Mouse (Mus musculus) heart, embryonic 15.5 days (tissue): ENCODE data around the gene Bicdl1. TPM values are rescaled to one million over a fixed set of nuclear protein-coding genes. Genes with fewer than 3 reads are reported as not detected.

Experiments
- ATAC-seq: fragments of 200-750 bp; cut with Nextera tagmentation; replicated peaks from 2 replicates; pipeline ENCODE4 v1.8.0; 2017; ENCODE audit warnings: low read depth, moderate TSS enrichment; ENCODE audit not compliant: insufficient number of reproducible peaks, insufficient read depth, low FRiP score
- H3K27ac ChIP-seq: fragments of 300-500 bp; sonication (generic); 2 replicates; pipeline ENCODE4 v1.5.1; 2015; ENCODE audit warnings: mild to moderate bottlenecking, inconsistent platforms
- H3K27me3 ChIP-seq: fragments of 300-500 bp; sonication (generic); 2 replicates; pipeline ENCODE4 v1.6.1; 2015; ENCODE audit warnings: inconsistent platforms
- H3K36me3 ChIP-seq: fragments of 300-500 bp; sonication (generic); 2 replicates; pipeline ENCODE4 v1.6.1; 2015; ENCODE audit warnings: mild to moderate bottlenecking, inconsistent platforms
- H3K4me1 ChIP-seq: fragments of 300-500 bp; sonication (generic); replicated peaks from 2 replicates; pipeline ENCODE4 v1.6.1; 2015; ENCODE audit warnings: inconsistent platforms
- H3K4me2 ChIP-seq: fragments of 300-500 bp; sonication (generic); 2 replicates; pipeline ENCODE4 v1.6.1; 2015; ENCODE audit warnings: inconsistent platforms, mild to moderate bottlenecking, moderate library complexity
- H3K4me3 ChIP-seq: fragments of 300-500 bp; sonication (generic); 2 replicates; pipeline ENCODE4 v1.5.1; 2015; ENCODE audit warnings: mild to moderate bottlenecking, inconsistent platforms
- H3K9ac ChIP-seq: fragments of 300-500 bp; sonication (generic); 2 replicates; pipeline ENCODE4 v1.6.1; 2015; ENCODE audit warnings: mild to moderate bottlenecking, inconsistent platforms
- H3K9me3 ChIP-seq: fragments of 300-500 bp; sonication (generic); replicated peaks from 2 replicates; pipeline ENCODE4 v1.6.1; 2016; ENCODE audit warnings: inconsistent platforms
- WGBS: fragments of 180-500 bp; shearing (Covaris S2); methylation state at CpG from one replicate; pipeline ENCODE4 v1.1.7; 2015; ENCODE audit warnings: mixed read lengths; 5-methylcytosine and 5-hydroxymethylcytosine counted together
- polyA plus RNA-seq: library from polyadenylated mRNA; unstranded; fragments of >200 nt; fragmentation: Nextera tagmentation; extraction: Ambion mirVana; gene quantifications from 2 replicates; pipeline ENCODE4 v1.2.1, GENCODE M21; 2015

Gene Bicdl1
- polyA plus RNA-seq, 1 experiment from 2014 or later: 6.6 TPM

DNA sequence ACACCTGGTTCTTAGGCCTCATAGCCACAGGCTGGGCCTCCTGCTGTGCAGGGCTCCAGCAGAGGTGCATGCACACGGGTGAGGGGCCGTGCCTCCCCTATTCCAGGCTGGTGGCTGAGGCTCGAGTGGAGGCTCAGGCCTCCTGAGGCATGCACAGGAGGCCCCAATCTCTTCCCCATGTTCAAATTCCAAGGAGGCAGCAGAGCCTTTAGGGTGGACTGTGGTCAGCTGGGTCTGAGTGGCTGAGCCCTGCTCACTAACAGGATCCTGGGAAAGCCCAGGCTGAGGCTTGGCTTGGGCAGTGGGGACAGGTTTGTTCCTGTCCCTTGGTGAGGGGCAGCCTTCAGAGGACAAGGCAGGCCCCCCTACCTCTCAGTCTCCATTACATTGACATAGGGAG lies 82.5 kb downstream of the Bicdl1 start:
- H3K27ac ChIP-seq: no peak overlapping the region
- H3K4me2 ChIP-seq: no peak overlapping the region
- ATAC-seq: no peak
- no peaks in the 10 kb centered on the region for H3K27me3 ChIP-seq
- H3K36me3 ChIP-seq: peaks cover 38% of the 10 kb centered on the region
- H3K4me3 ChIP-seq: no peak overlapping the region
- peaks cover 8% of the 10 kb centered on the region for H3K4me1 ChIP-seq
- H3K9ac ChIP-seq: no peak overlapping the region
- H3K9me3 ChIP-seq: no peaks in the 10 kb centered on the region
- WGBS: 71% methylated on average over 3 of the region's 3 CpGs

GRCm38 (mm10) chr5:115644192-115644591 lies 87.2 kb downstream of the Bicdl1 start:
- WGBS: 88% methylated on average over 9 of the region's 9 CpGs
- H3K4me3 ChIP-seq: no peak overlapping the region
- peaks cover 7% of the 10 kb centered on the region; the same call in 1 of the 2 replicates for H3K4me1 ChIP-seq
- ATAC-seq: no peak
- no peak overlapping the region for H3K27ac ChIP-seq
- no peak overlapping the region for H3K4me2 ChIP-seq
- no peaks in the 10 kb centered on the region for H3K9me3 ChIP-seq
- H3K9ac ChIP-seq: no peak overlapping the region
- H3K36me3 ChIP-seq: peaks cover 65% of the 10 kb centered on the region
- H3K27me3 ChIP-seq: no peaks in the 10 kb centered on the region

DNA sequence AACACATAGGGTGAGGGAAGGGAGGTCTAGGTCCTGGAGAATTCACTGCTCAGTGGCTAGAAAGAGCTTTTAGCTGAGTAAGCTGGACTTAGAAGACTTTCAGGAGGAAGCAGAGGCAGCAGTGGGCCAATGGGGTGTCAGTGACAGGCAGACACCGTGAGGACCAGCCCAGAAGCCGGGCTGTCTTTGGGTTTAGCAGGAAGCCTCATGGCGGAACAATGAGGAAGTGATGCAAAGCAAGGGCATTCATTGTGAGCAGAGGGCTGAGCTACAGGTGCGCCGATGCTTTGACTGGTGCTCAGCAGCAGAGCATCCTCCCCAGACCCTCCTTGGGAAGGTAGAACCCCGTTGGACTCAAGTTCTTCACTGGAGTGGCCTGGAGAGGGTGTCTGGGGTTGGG lies 95.9 kb downstream of the Bicdl1 start:
- 67% methylated on average over 6 of the region's 6 CpGs for WGBS
- peaks cover 43% of the 10 kb centered on the region for H3K4me1 ChIP-seq
- H3K4me3 ChIP-seq: no peak overlapping the region
- no peak overlapping the region for H3K4me2 ChIP-seq
- no peaks in the 10 kb centered on the region for H3K9me3 ChIP-seq
- H3K27me3 ChIP-seq: no peaks in the 10 kb centered on the region
- no peak for ATAC-seq
- H3K27ac ChIP-seq: no peak overlapping the region
- no peak overlapping the region for H3K9ac ChIP-seq
- peaks cover 25% of the 10 kb centered on the region for H3K36me3 ChIP-seq

GRCm38 (mm10) chr5:115634046-115634445 lies 97.4 kb downstream of the Bicdl1 start:
- no peak overlapping the region for H3K9ac ChIP-seq
- H3K27me3 ChIP-seq: no peaks in the 10 kb centered on the region
- no peak overlapping the region; the same call in 1 of the 2 replicates for H3K4me2 ChIP-seq
- H3K9me3 ChIP-seq: no peaks in the 10 kb centered on the region
- H3K4me3 ChIP-seq: no peak overlapping the region
- 80% methylated on average over 8 of the region's 8 CpGs for WGBS
- peaks cover 43% of the 10 kb centered on the region for H3K4me1 ChIP-seq
- H3K27ac ChIP-seq: no peak overlapping the region
- peaks cover 11% of the 10 kb centered on the region for H3K36me3 ChIP-seq
- no peak for ATAC-seq

DNA sequence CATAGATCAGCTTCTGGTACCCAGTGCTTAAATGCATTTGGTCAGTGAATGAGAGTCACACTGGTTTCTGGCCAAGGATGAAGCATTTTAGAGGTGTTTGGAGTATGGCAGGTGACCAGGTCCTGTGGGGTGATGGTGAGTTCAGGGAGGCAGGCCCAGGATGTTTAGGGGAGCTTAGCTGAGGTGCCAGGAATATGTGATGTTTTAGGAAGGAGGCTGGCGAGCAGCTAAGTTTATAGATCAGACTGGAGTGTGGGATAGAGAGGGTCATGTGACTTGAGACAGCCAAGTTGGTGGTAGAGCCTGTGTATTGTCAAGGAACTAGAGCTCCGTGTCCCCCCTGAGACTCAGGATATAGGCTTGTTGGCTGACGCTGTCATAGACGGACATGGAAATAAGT lies 98.4 kb downstream of the Bicdl1 start:
- Histone ChIP-seq H3K27me3 (no peaks in the 10 kb centered on the region), H3K4me3 (peak overlapping the region; percentile 92), H3K9me3 (no peaks in the 10 kb centered on the region), H3K4me1 (peaks cover 43% of the 10 kb centered on the region), H3K36me3 (peaks cover under 1% of the 10 kb centered on the region; the same call in 1 of the 2 replicates), H3K27ac (0 out of 2 replicates have a peak overlapping the region, but pooled peaks have one; percentile 90), H3K9ac (peak overlapping the region; percentile 92), H3K4me2 (peak overlapping the region; percentile 66)
- WGBS: 34% methylated on average over 4 of the region's 4 CpGs
- ATAC-seq: no peak

DNA sequence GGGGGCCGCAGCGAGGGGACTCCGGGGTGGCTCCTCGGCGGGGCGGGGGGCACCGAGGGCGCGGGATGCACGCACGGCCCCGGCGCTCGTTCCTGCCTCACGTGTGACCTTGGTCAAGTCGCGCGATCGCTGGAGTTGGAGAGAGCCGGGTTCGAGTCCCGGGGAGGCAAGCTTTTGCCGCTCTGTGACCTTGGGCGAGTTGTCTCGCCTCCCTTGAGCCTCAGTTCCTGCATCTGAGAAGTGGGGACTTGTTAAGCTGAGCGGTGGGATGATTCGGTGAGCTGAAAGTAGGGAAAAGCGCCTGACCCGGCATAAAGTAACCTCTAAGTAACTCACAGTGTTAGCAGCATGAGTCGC lies 99.1 kb downstream of the Bicdl1 start:
- no peaks in the 10 kb centered on the region for H3K27me3 ChIP-seq
- WGBS: 2% methylated on average over 30 of the region's 30 CpGs
- peaks cover 43% of the 10 kb centered on the region for H3K4me1 ChIP-seq
- no peak; the same call in 1 of the 2 replicates for ATAC-seq
- H3K4me3 ChIP-seq: peak overlapping the region; percentile 92
- H3K27ac ChIP-seq: peak overlapping the region; percentile 90
- H3K36me3 ChIP-seq: no peaks in the 10 kb centered on the region
- no peaks in the 10 kb centered on the region for H3K9me3 ChIP-seq
- H3K4me2 ChIP-seq: peak overlapping the region; percentile 66
- peak overlapping the region; percentile 92 for H3K9ac ChIP-seq

- peak within 1 kb of the TSS; percentile 92 for H3K4me3 ChIP-seq
- H3K9me3 ChIP-seq: no peaks in the 10 kb centered on the region
- no peaks in the 10 kb centered on the region for H3K27me3 ChIP-seq
- H3K27ac ChIP-seq: peak within 1 kb of the TSS; percentile 90
- H3K36me3 ChIP-seq: no peaks in the 10 kb centered on the region
- WGBS: under 1% methylated on average over 99 of the region's 125 CpGs
- peak within 1 kb of the TSS; percentile 95 for H3K9ac ChIP-seq
- peaks cover 41% of the 10 kb centered on the region for H3K4me1 ChIP-seq
- ATAC-seq: peak; percentile 91
- H3K4me2 ChIP-seq: peak within 1 kb of the TSS; percentile 84
These were observed 99.7 kb downstream of the Bicdl1 start, which contains the start of gene Rab35 for GRCm38 (mm10) chr5:115631505-115632357. Gene Rab35 (plus strand): TSS chr5:115631908.

GRCm38 (mm10) chr5:115630291-115630690 lies 101.1 kb downstream of the Bicdl1 start:
- Histone ChIP-seq H3K4me2 (no peak overlapping the region), H3K4me3 (peak overlapping the region; percentile 92; the same call in 1 of the 2 replicates), H3K9ac (no peak overlapping the region), H3K27me3 (no peaks in the 10 kb centered on the region), H3K9me3 (no peaks in the 10 kb centered on the region), H3K4me1 (peaks cover 32% of the 10 kb centered on the region), H3K36me3 (no peaks in the 10 kb centered on the region), H3K27ac (no peak overlapping the region)
- no peak for ATAC-seq
- 43% methylated on average over 5 of the region's 5 CpGs for WGBS

DNA sequence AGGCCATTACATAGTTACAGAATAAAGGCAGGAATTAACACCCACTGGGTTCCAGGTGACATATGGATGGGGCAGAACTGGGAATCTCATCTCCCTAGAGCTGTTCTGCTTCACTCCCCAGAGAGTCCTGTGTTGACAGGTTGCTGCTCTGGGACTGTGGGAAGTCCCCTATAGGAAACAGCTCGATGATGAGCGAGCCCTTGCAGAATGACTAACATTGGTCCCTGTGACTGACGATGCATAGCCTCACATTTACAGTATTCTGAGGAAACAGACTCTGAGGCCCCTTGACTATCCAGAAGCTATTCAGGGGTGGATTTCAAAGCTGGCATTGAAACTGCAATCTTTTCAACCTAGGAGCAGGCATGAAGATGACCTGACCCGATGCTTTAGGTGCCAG lies 101.7 kb downstream of the Bicdl1 start:
- Histone ChIP-seq H3K27ac (no peak overlapping the region), H3K27me3 (no peaks in the 10 kb centered on the region), H3K4me3 (no peak overlapping the region), H3K36me3 (no peaks in the 10 kb centered on the region), H3K4me1 (peaks cover 29% of the 10 kb centered on the region), H3K9ac (no peak overlapping the region), H3K9me3 (no peaks in the 10 kb centered on the region), H3K4me2 (no peak overlapping the region)
- no peak for ATAC-seq
- 78% methylated on average over 4 of the region's 4 CpGs for WGBS

DNA sequence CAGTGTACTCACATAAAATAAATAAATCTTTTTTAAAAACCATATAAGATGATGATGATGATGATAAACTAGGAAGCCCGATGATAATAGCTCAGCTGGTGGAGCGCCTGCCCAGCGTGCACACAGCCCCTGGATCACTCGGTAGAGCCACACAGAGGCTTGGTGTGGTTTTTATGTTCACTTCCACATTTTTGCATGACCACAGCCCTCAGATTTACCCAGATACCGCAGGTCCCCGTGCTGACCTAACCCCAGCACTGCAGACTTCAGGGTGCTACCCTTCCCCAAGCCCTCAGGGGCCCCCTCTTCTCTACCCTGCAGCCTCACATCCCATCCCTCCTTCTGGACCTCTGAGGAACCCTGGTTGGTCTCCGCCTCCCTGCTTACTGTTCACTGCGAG lies 103.3 kb downstream of the Bicdl1 start:
- Histone ChIP-seq H3K9me3 (no peaks in the 10 kb centered on the region), H3K9ac (no peak overlapping the region), H3K27ac (no peak overlapping the region), H3K27me3 (no peaks in the 10 kb centered on the region), H3K4me2 (no peak overlapping the region), H3K36me3 (no peaks in the 10 kb centered on the region), H3K4me1 (peaks cover 13% of the 10 kb centered on the region), H3K4me3 (no peak overlapping the region)
- no peak for ATAC-seq
- 68% methylated on average over 8 of the region's 8 CpGs for WGBS

GRCm38 (mm10) chr5:115626237-115626886 lies 105.1 kb downstream of the Bicdl1 start:
- Histone ChIP-seq H3K36me3 (no peaks in the 10 kb centered on the region), H3K4me1 (peaks cover 5% of the 10 kb centered on the region; the same call in 1 of the 2 replicates), H3K4me3 (no peak overlapping the region), H3K9me3 (no peaks in the 10 kb centered on the region), H3K27ac (no peak overlapping the region), H3K9ac (no peak overlapping the region), H3K27me3 (no peaks in the 10 kb centered on the region), H3K4me2 (no peak overlapping the region)
- 75% methylated on average over 10 of the region's 10 CpGs for WGBS
- no peak for ATAC-seq
